Mouse (Mus musculus) forebrain, embryonic 11.5 days (tissue): Measurements from ENCODE around the gene Tas2r108. TPM values are rescaled to one million over a fixed set of nuclear protein-coding genes. Genes with fewer than 3 reads are reported as not detected.

Source experiments
- ATAC-seq: fragments of 200-750 bp; cut with Nextera tagmentation; replicated peaks from 2 replicates; pipeline ENCODE4 v1.8.0; 2017; ENCODE audit warnings: moderate TSS enrichment; ENCODE audit not compliant: low FRiP score
- DNase-seq: peaks from one replicate; pipeline ENCODE4 v3.0.0-alpha.2; 2017; ENCODE audit warnings: low spot score
- H3K27ac ChIP-seq: fragments of 300-500 bp; sonication (generic); 2 replicates; pipeline ENCODE4 v1.5.1; 2014; ENCODE audit warnings: low read depth, low read length
- H3K27me3 ChIP-seq: fragments of 300-500 bp; sonication (generic); 2 replicates; pipeline ENCODE4 v1.6.1; 2014; ENCODE audit warnings: mild to moderate bottlenecking, low read length, mixed read lengths; ENCODE audit not compliant: control insufficient read depth, insufficient read depth
- H3K36me3 ChIP-seq: fragments of 300-500 bp; sonication (generic); 2 replicates; pipeline ENCODE4 v1.6.1; 2014; ENCODE audit warnings: mild to moderate bottlenecking, low read length, moderate library complexity, mixed read lengths; ENCODE audit not compliant: control insufficient read depth, insufficient read depth
- H3K4me1 ChIP-seq: fragments of 300-500 bp; sonication (generic); replicated peaks from 2 replicates; pipeline ENCODE4 v1.6.1; 2014; ENCODE audit warnings: low read length, mixed read lengths; ENCODE audit not compliant: control insufficient read depth, insufficient read depth
- H3K4me2 ChIP-seq: fragments of 300-500 bp; sonication (generic); 2 replicates; pipeline ENCODE4 v1.6.1; 2014; ENCODE audit warnings: low read depth, mild to moderate bottlenecking, low read length, moderate library complexity, mixed read lengths; ENCODE audit not compliant: severe bottlenecking
- H3K4me3 ChIP-seq: fragments of 300-500 bp; sonication (generic); 2 replicates; pipeline ENCODE4 v1.5.1; 2014; ENCODE audit warnings: low read depth, low read length
- H3K9ac ChIP-seq: fragments of 300-500 bp; sonication (generic); 2 replicates; pipeline ENCODE4 v1.6.1; 2014; ENCODE audit warnings: low read length
- H3K9me3 ChIP-seq: fragments of 300-500 bp; sonication (generic); 2 replicates; pipeline ENCODE4 v1.6.1; 2016; ENCODE audit warnings: low read length, mixed read lengths; ENCODE audit not compliant: control insufficient read depth
- WGBS: fragments of 180-500 bp; shearing (Covaris S2); extraction: QIAGEN DNeasy Blood & Tissue Kit; methylation state at CpG from one replicate; pipeline ENCODE4 v1.1.7; 2014; 5-methylcytosine and 5-hydroxymethylcytosine counted together
- polyA plus RNA-seq: library from polyadenylated mRNA; unstranded; fragments of >200 nt; fragmentation: Nextera tagmentation; extraction: Ambion mirVana; gene quantifications from 2 replicates; pipeline ENCODE4 v1.2.1, GENCODE M21; 2014

Gene Tas2r108
- polyA plus RNA-seq, 1 experiment from 2014 or later, result not detected

DNA sequence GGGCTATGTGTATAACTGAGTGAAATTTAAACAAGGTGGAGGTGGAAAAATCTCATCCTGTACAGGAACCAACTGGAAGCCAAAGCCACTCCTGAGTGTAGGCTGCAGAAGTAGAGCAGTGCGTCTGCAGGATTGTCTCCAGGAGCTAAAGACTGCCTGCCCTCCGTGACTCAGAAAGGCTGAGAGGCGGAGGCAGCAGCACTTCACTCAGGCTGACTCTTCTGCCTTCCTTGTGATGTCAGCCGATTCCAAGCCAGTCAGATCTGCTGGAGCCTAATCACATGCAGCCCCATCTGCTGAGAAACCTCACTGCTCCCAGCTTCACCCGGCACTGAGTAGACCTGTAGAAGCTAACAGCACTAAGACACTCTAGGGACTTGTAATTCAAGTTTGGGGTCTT lies 11.0 kb upstream of the Tas2r108 start:
- WGBS, result 95% methylated on average over 5 of the region's 5 CpGs
- Histone ChIP-seq H3K4me1 (no peaks in the 10 kb centered on the region), H3K9ac (no peak overlapping the region), H3K4me2 (no peak overlapping the region), H3K9me3 (no peaks in the 10 kb centered on the region), H3K27ac (no peak overlapping the region), H3K36me3 (peaks cover 2% of the 10 kb centered on the region; the same call in 1 of the 2 replicates), H3K4me3 (no peak overlapping the region), H3K27me3 (no peaks in the 10 kb centered on the region)
- ATAC-seq, result no peak
- no peak for DNase-seq

DNA sequence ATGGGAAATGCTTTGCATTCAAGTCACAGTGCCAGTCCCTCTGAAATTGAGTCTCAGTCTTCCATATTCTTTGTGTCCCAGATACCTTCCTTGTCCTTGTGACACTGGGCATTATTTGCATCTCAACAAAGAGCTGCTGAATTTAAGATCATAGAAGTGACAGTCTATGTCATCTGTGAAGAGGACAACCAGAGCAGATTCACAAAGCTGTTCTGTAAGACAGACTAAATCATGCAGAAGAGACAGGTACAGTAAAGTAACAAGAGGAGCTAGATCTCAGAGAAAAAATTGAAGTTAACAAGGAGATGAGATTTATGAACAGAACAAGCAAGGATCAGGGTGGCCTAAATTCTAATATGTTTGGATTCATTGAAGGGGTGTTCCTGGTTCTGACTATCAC lies 2.4 kb upstream of the Tas2r108 start, which contains the start of gene Tas2r137:
Gene Tas2r137, plus strand, starts transcription at position 301 of the 400 bp plus-strand sequence.
- H3K4me2 ChIP-seq, result no peak within 1 kb of the TSS
- no peak within 1 kb of the TSS for H3K9ac ChIP-seq
- no peak within 1 kb of the TSS for H3K4me3 ChIP-seq
- H3K36me3 ChIP-seq, result no peaks in the 10 kb centered on the region
- no peaks in the 10 kb centered on the region for H3K27me3 ChIP-seq
- no peaks in the 10 kb centered on the region for H3K4me1 ChIP-seq
- no peaks in the 10 kb centered on the region for H3K9me3 ChIP-seq
- ATAC-seq (no peak), DNase-seq (no peak)
- H3K27ac ChIP-seq, result no peak within 1 kb of the TSS

DNA sequence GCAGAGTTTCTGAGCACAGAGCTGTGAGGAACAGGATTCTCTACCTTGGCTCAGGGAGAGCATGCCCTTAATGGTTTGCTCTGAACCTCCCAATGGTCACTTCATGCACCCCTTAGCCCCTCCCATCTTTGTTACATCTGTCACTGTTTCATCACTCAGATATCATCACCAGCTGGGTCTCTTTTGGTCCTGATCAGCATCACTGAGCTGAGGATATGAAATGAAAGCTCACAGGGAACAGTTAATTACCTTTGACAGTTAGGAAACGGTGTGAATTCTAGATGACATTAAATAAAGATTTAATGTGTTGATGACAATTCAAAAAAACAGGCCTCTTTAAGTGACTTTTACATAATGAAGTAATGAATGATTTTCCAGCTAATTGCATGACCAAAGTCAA lies 26.1 kb downstream of the Tas2r108 start, which contains the start of gene Prss37:
Gene Prss37, minus strand, starts transcription at position 101 of the 400 bp plus-strand sequence.
- ATAC-seq (no peak), DNase-seq (no peak)
- 79% methylated on average over 1 of the region's 1 CpGs for WGBS
- Histone ChIP-seq H3K9ac (no peak within 1 kb of the TSS), H3K27me3 (no peaks in the 10 kb centered on the region), H3K36me3 (no peaks in the 10 kb centered on the region), H3K4me3 (no peak within 1 kb of the TSS), H3K4me1 (no peaks in the 10 kb centered on the region), H3K4me2 (no peak within 1 kb of the TSS), H3K9me3 (no peaks in the 10 kb centered on the region), H3K27ac (no peak within 1 kb of the TSS)

Other genes starting within 250 kb of the Tas2r108 start
- gene Agk, start 168.4 kb upstream of the Tas2r108 start, polyA plus RNA-seq, result 46.2 and 48.7 TPM in 2 replicates
- 19.9 and 21.9 TPM in 2 replicates for gene E330009J07Rik, start 57.4 kb upstream of the Tas2r108 start, polyA plus RNA-seq
- gene Wee2, start 54.4 kb upstream of the Tas2r108 start, polyA plus RNA-seq, result 0.12 and 0.15 TPM in 2 replicates
- gene Ssbp1, start 22.2 kb upstream of the Tas2r108 start, polyA plus RNA-seq, result 177 and 197 TPM in 2 replicates
- not detected in 2 replicates for gene Tas2r137, start 2.3 kb upstream of the Tas2r108 start, polyA plus RNA-seq
- gene Prss37, start 26.0 kb downstream of the Tas2r108 start, polyA plus RNA-seq, result not detected in 2 replicates
- 0.08 and 0.31 TPM in 2 replicates for gene Olfr461, start 61.5 kb downstream of the Tas2r108 start, polyA plus RNA-seq
- not detected in 2 replicates for gene Olfr460, start 76.0 kb downstream of the Tas2r108 start, polyA plus RNA-seq
- gene Clec5a, start 92.3 kb downstream of the Tas2r108 start, polyA plus RNA-seq, result 0.72 and 0.77 TPM in 2 replicates
- gene Tas2r138, start 119.8 kb downstream of the Tas2r108 start, polyA plus RNA-seq, result not detected in 2 replicates
- 0.08 TPM in 1 of 2 replicates, not detected in the other for gene Mgam, start 135.3 kb downstream of the Tas2r108 start, polyA plus RNA-seq